Mouse (Mus musculus) midbrain, embryonic 14.5 days (tissue): Measurements from ENCODE around the gene Fzd10. TPM values are rescaled to one million over a fixed set of nuclear protein-coding genes. Genes with fewer than 3 reads are reported as not detected.
A peak's percentile ranks its signal among the peaks of the same experiment; 100 is the strongest.

Source experiments
- ATAC-seq: fragments of 200-750 bp; cut with Nextera tagmentation; 2 replicates; pipeline ENCODE4 v1.8.0; 2017; ENCODE audit warnings: moderate number of reproducible peaks, moderate library complexity; ENCODE audit not compliant: low FRiP score, low TSS enrichment
- DNase-seq: peaks from one replicate; pipeline ENCODE4 v3.0.0-alpha.2; 2015
- H3K27ac ChIP-seq: fragments of 300-500 bp; sonication (generic); replicated peaks from 2 replicates; pipeline ENCODE4 v1.5.1; 2014; ENCODE audit warnings: mild to moderate bottlenecking, low read depth, low read length, moderate library complexity
- H3K27me3 ChIP-seq: fragments of 300-500 bp; sonication (generic); 2 replicates; pipeline ENCODE4 v1.6.1; 2014; ENCODE audit warnings: low read length, control low read depth, mixed read lengths; ENCODE audit not compliant: control insufficient read depth, insufficient read depth
- H3K36me3 ChIP-seq: fragments of 300-500 bp; sonication (generic); 2 replicates; pipeline ENCODE4 v1.6.1; 2014; ENCODE audit warnings: low read length, control low read depth; ENCODE audit not compliant: control insufficient read depth, insufficient read depth
- H3K4me1 ChIP-seq: fragments of 300-500 bp; sonication (generic); 2 replicates; pipeline ENCODE4 v1.6.1; 2014; ENCODE audit warnings: mild to moderate bottlenecking, antibody characterized with exemption, low read length, control low read depth; ENCODE audit not compliant: control insufficient read depth, insufficient read depth
- H3K4me2 ChIP-seq: fragments of 300-500 bp; sonication (generic); 2 replicates; pipeline ENCODE4 v1.6.1; 2014; ENCODE audit warnings: mild to moderate bottlenecking, low read length, moderate library complexity
- H3K4me3 ChIP-seq: fragments of 300-500 bp; sonication (generic); replicated peaks from 2 replicates; pipeline ENCODE4 v1.5.1; 2014; ENCODE audit warnings: low read depth, low read length
- H3K9ac ChIP-seq: fragments of 300-500 bp; sonication (generic); replicated peaks from 2 replicates; pipeline ENCODE4 v1.6.1; 2014; ENCODE audit warnings: mild to moderate bottlenecking, low read length, moderate library complexity
- H3K9me3 ChIP-seq: fragments of 300-500 bp; sonication (generic); 2 replicates; pipeline ENCODE4 v1.6.1; 2016; ENCODE audit warnings: low read length, control low read depth, mixed read lengths; ENCODE audit not compliant: control insufficient read depth
- WGBS: fragments of 180-500 bp; shearing (Covaris S2); extraction: QIAGEN DNeasy Blood & Tissue Kit; methylation state at CpG from one replicate; pipeline ENCODE4 v1.1.7; 2014; 5-methylcytosine and 5-hydroxymethylcytosine counted together
- polyA plus RNA-seq: library from polyadenylated mRNA; unstranded; fragments of >200 nt; fragmentation: Nextera tagmentation; extraction: Ambion mirVana; gene quantifications from 2 replicates; pipeline ENCODE4 v1.2.1, GENCODE M21; 2014

Gene Fzd10
- polyA plus RNA-seq, 1 experiment from 2014 or later, result 11.6 TPM

- peaks cover 14% of the 10 kb centered on the region for H3K4me1 ChIP-seq
- peaks cover 3% of the 10 kb centered on the region; the same call in 1 of the 2 replicates for H3K27me3 ChIP-seq
- no peak overlapping the region for H3K9ac ChIP-seq
- no peak for ATAC-seq
- no peak overlapping the region for H3K4me3 ChIP-seq
- H3K4me2 ChIP-seq, result no peak overlapping the region
- H3K27ac ChIP-seq, result no peak overlapping the region
- no peaks in the 10 kb centered on the region for H3K36me3 ChIP-seq
- peak; percentile 63 for DNase-seq
- H3K9me3 ChIP-seq, result no peaks in the 10 kb centered on the region
- WGBS, result 24% methylated on average over 8 of the region's 8 CpGs
These were observed 19.3 kb downstream of the Fzd10 start for GRCm38 (mm10) chr5:128619987-128620386.

- H3K27me3 ChIP-seq, result peaks cover 3% of the 10 kb centered on the region; the same call in 1 of the 2 replicates
- H3K4me1 ChIP-seq, result peaks cover 14% of the 10 kb centered on the region
- no peak overlapping the region for H3K27ac ChIP-seq
- no peak overlapping the region for H3K4me2 ChIP-seq
- no peak overlapping the region for H3K9ac ChIP-seq
- DNase-seq (peak; percentile 48), ATAC-seq (no peak)
- H3K4me3 ChIP-seq, result no peak overlapping the region
- H3K36me3 ChIP-seq, result no peaks in the 10 kb centered on the region
- WGBS, result 2% methylated on average over 9 of the region's 9 CpGs
- no peaks in the 10 kb centered on the region for H3K9me3 ChIP-seq
These were observed 19.8 kb downstream of the Fzd10 start for GRCm38 (mm10) chr5:128620408-128620807.

- Histone ChIP-seq H3K4me2 (no peak overlapping the region), H3K9ac (no peak overlapping the region), H3K9me3 (no peaks in the 10 kb centered on the region), H3K27me3 (no peaks in the 10 kb centered on the region), H3K4me3 (no peak overlapping the region), H3K36me3 (no peaks in the 10 kb centered on the region), H3K27ac (no peak overlapping the region), H3K4me1 (no peaks in the 10 kb centered on the region)
- no peak for DNase-seq
- no peak for ATAC-seq
- WGBS, result 54% methylated on average over 5 of the region's 5 CpGs
These were observed 27.1 kb downstream of the Fzd10 start for GRCm38 (mm10) chr5:128627763-128628162.

- 89% methylated on average over 9 of the region's 9 CpGs for WGBS
- Histone ChIP-seq H3K36me3 (no peaks in the 10 kb centered on the region), H3K27ac (no peak overlapping the region), H3K27me3 (no peaks in the 10 kb centered on the region), H3K4me3 (no peak overlapping the region), H3K9ac (no peak overlapping the region), H3K4me1 (no peaks in the 10 kb centered on the region), H3K4me2 (no peak overlapping the region), H3K9me3 (no peaks in the 10 kb centered on the region)
- ATAC-seq (no peak), DNase-seq (no peak)
These were observed 36.0 kb downstream of the Fzd10 start for GRCm38 (mm10) chr5:128636648-128637047.

GRCm38 (mm10) chr5:128637071-128638015 lies 36.7 kb downstream of the Fzd10 start:
- H3K27me3 ChIP-seq, result no peaks in the 10 kb centered on the region
- 91% methylated on average over 26 of the region's 26 CpGs for WGBS
- H3K9ac ChIP-seq, result no peak overlapping the region
- H3K4me3 ChIP-seq, result no peak overlapping the region
- no peak overlapping the region for H3K27ac ChIP-seq
- H3K4me1 ChIP-seq, result no peaks in the 10 kb centered on the region
- H3K36me3 ChIP-seq, result no peaks in the 10 kb centered on the region
- H3K4me2 ChIP-seq, result no peak overlapping the region
- DNase-seq (no peak), ATAC-seq (no peak)
- no peaks in the 10 kb centered on the region for H3K9me3 ChIP-seq

- WGBS, result 69% methylated on average over 9 of the region's 9 CpGs
- Histone ChIP-seq H3K36me3 (no peaks in the 10 kb centered on the region), H3K4me1 (no peaks in the 10 kb centered on the region), H3K27me3 (no peaks in the 10 kb centered on the region), H3K9ac (no peak overlapping the region), H3K27ac (no peak overlapping the region), H3K4me2 (no peak overlapping the region), H3K9me3 (no peaks in the 10 kb centered on the region), H3K4me3 (no peak overlapping the region)
- no peak for DNase-seq
- ATAC-seq, result no peak
These were observed 38.1 kb downstream of the Fzd10 start for GRCm38 (mm10) chr5:128638716-128639115.

- H3K4me1 ChIP-seq, result no peaks in the 10 kb centered on the region
- H3K9ac ChIP-seq, result no peak overlapping the region
- no peak overlapping the region for H3K4me2 ChIP-seq
- no peaks in the 10 kb centered on the region for H3K27me3 ChIP-seq
- DNase-seq, result peak; percentile 42
- no peaks in the 10 kb centered on the region for H3K36me3 ChIP-seq
- H3K27ac ChIP-seq, result no peak overlapping the region
- 59% methylated on average over 4 of the region's 4 CpGs for WGBS
- no peak overlapping the region for H3K4me3 ChIP-seq
- ATAC-seq, result no peak
- H3K9me3 ChIP-seq, result no peaks in the 10 kb centered on the region
These were observed 42.4 kb downstream of the Fzd10 start for GRCm38 (mm10) chr5:128643065-128643464.

GRCm38 (mm10) chr5:128645720-128646119 lies 45.1 kb downstream of the Fzd10 start:
- H3K4me2 ChIP-seq, result no peak overlapping the region
- no peak overlapping the region for H3K4me3 ChIP-seq
- ATAC-seq (no peak), DNase-seq (no peak)
- 63% methylated on average over 8 of the region's 8 CpGs for WGBS
- H3K4me1 ChIP-seq, result no peaks in the 10 kb centered on the region
- no peaks in the 10 kb centered on the region for H3K36me3 ChIP-seq
- no peaks in the 10 kb centered on the region for H3K9me3 ChIP-seq
- H3K27me3 ChIP-seq, result no peaks in the 10 kb centered on the region
- no peak overlapping the region for H3K27ac ChIP-seq
- no peak overlapping the region for H3K9ac ChIP-seq

- H3K27ac ChIP-seq, result no peak overlapping the region
- ATAC-seq (no peak), DNase-seq (no peak)
- no peak overlapping the region for H3K9ac ChIP-seq
- H3K9me3 ChIP-seq, result no peaks in the 10 kb centered on the region
- no peaks in the 10 kb centered on the region for H3K27me3 ChIP-seq
- H3K4me1 ChIP-seq, result no peaks in the 10 kb centered on the region
- H3K4me3 ChIP-seq, result no peak overlapping the region
- H3K36me3 ChIP-seq, result no peaks in the 10 kb centered on the region
- WGBS, result 83% methylated on average over 5 of the region's 5 CpGs
- H3K4me2 ChIP-seq, result no peak overlapping the region
These were observed 45.6 kb downstream of the Fzd10 start for GRCm38 (mm10) chr5:128646286-128646685.
